Mouse (Mus musculus) liver, embryonic 13.5 days (tissue): Measurements from ENCODE around the gene Trim56. TPM values are rescaled to one million over a fixed set of nuclear protein-coding genes. Genes with fewer than 3 reads are reported as not detected.

Experiments used
- ATAC-seq: fragments of 200-750 bp; cut with Nextera tagmentation; 2 replicates; pipeline ENCODE4 v1.8.0; 2017; ENCODE audit warnings: low read depth, mild to moderate bottlenecking, moderate number of reproducible peaks, moderate library complexity
- DNase-seq: peaks from one replicate; pipeline ENCODE4 v3.0.0; 2022
- H3K27ac ChIP-seq: fragments of 300-500 bp; sonication (generic); 2 replicates; pipeline ENCODE4 v1.5.1; 2015; ENCODE audit warnings: moderate library complexity, mild to moderate bottlenecking, inconsistent platforms
- H3K27me3 ChIP-seq: fragments of 300-500 bp; sonication (generic); 2 replicates; pipeline ENCODE4 v1.6.1; 2015; ENCODE audit warnings: mild to moderate bottlenecking, inconsistent platforms
- H3K36me3 ChIP-seq: fragments of 300-500 bp; sonication (generic); 2 replicates; pipeline ENCODE4 v1.6.1; 2015; ENCODE audit warnings: mild to moderate bottlenecking, inconsistent platforms
- H3K4me1 ChIP-seq: fragments of 300-500 bp; sonication (generic); replicated peaks from 2 replicates; pipeline ENCODE4 v1.6.1; 2015; ENCODE audit warnings: inconsistent platforms
- H3K4me2 ChIP-seq: fragments of 300-500 bp; sonication (generic); 2 replicates; pipeline ENCODE4 v1.6.1; 2015; ENCODE audit warnings: inconsistent platforms, mild to moderate bottlenecking, moderate library complexity
- H3K4me3 ChIP-seq: fragments of 300-500 bp; sonication (generic); replicated peaks from 2 replicates; pipeline ENCODE4 v1.5.1; 2015; ENCODE audit warnings: mild to moderate bottlenecking, inconsistent platforms
- H3K9ac ChIP-seq: fragments of 300-500 bp; sonication (generic); 2 replicates; pipeline ENCODE4 v1.6.1; 2015; ENCODE audit warnings: mild to moderate bottlenecking, inconsistent platforms
- H3K9me3 ChIP-seq: fragments of 300-500 bp; sonication (generic); replicated peaks from 2 replicates; pipeline ENCODE4 v1.6.1; 2016; ENCODE audit warnings: inconsistent platforms
- WGBS: fragments of 180-500 bp; shearing (Covaris S2); methylation state at CpG from one replicate; pipeline ENCODE4 v1.1.7; 2015; ENCODE audit not compliant: insufficient replicate concordance; 5-methylcytosine and 5-hydroxymethylcytosine counted together
- polyA plus RNA-seq: library from polyadenylated mRNA; unstranded; fragments of >200 nt; fragmentation: Nextera tagmentation; extraction: Ambion mirVana; gene quantifications from 2 replicates; pipeline ENCODE4 v1.2.1, GENCODE M21; 2015

The Trim56 gene
- polyA plus RNA-seq, 1 experiment from 2014 or later: 8.4 TPM

GRCm38 (mm10) chr5:137107670-137108069 is 8.3 kb downstream of the Trim56 start:
- 72% methylated on average over 8 of the region's 8 CpGs for whole genome bisulfite sequencing
- DNase-seq (no peak), ATAC-seq (no peak)
- peaks cover 30% of the 10 kb centered on the region for H3K9me3 ChIP-seq
- no peak overlapping the region for H3K27ac ChIP-seq
- no peak overlapping the region for H3K4me3 ChIP-seq
- H3K4me1 ChIP-seq: peaks cover 53% of the 10 kb centered on the region
- H3K4me2 ChIP-seq: no peak overlapping the region
- H3K36me3 ChIP-seq: peaks cover 40% of the 10 kb centered on the region
- H3K9ac ChIP-seq: no peak overlapping the region
- peaks cover 3% of the 10 kb centered on the region; the same call in 1 of the 2 replicates for H3K27me3 ChIP-seq

DNA sequence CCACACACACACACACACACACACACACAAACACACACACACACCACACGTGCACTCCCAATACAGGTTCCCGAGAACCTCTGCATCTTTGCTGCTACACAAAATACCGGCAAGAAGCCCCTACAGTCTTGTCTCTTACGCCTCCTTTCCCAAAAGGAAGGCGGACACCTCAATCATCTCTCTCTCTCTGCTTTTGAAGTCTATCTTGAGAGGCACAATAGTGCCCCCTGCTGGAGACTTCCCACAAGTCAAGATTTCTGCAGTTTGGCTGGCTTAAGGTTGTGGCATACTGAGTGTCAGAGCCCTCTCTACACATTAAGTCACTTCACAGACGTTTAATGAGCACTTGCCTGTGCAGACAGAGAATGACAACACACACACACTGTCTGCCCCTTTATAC is 9.0 kb downstream of the Trim56 start:
- Histone ChIP-seq H3K27ac (peak overlapping the region; percentile 50), H3K36me3 (peaks cover 34% of the 10 kb centered on the region), H3K4me2 (peak overlapping the region; percentile 23; the same call in 1 of the 2 replicates), H3K9me3 (peaks cover 25% of the 10 kb centered on the region), H3K27me3 (peaks cover 3% of the 10 kb centered on the region; the same call in 1 of the 2 replicates), H3K4me1 (peaks cover 60% of the 10 kb centered on the region), H3K9ac (no peak overlapping the region), H3K4me3 (no peak overlapping the region)
- WGBS: 7% methylated on average over 6 of the region's 6 CpGs
- peak; percentile 74 for DNase-seq
- no peak for ATAC-seq

DNA sequence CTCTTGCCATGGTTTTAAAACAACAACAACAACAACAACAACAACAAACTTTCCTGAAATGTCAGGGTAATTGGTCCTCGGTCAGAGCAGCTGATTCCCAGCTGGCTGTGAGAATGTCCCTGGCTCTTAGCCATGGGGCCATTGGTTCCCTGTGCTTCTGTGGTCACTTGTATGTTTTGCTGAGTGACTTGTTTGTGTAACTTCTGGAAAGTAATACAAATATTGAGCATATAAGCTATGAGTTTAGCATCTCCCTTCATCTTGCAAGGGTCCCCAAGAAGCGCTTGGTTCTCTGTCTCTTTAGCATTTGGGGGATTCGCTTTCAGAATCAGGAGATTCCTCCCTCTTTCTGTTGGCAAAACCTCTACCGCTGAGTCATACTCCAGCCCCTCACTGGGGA is 9.6 kb downstream of the Trim56 start:
- peak overlapping the region; percentile 50; the same call in 1 of the 2 replicates for H3K27ac ChIP-seq

DNA sequence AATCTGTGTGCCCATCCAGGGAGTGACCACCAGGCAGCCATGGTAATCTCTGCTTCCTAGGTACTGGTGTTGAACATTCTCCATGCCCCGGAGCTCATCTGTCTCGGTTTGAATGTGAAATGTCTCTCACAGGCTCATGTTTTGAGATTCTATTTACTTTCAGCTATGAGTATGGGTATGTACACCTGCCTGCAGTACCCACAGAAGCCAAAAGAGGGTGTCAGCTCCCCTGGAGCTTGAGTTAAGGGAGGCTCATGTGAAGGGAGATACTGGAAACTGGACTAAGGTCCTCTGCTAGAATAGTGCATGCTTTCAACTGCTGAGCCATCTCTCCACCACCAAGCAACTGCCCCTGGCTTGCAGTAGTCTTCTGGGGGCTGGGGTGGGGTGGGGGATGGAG is 12.0 kb downstream of the Trim56 start:
- Histone ChIP-seq H3K4me1 (peaks cover 90% of the 10 kb centered on the region), H3K9ac (peak overlapping the region; percentile 57), H3K27ac (peak overlapping the region; percentile 99), H3K9me3 (no peaks in the 10 kb centered on the region), H3K4me2 (peak overlapping the region; percentile 69), H3K4me3 (no peak overlapping the region), H3K36me3 (peaks cover 12% of the 10 kb centered on the region; the same call in 1 of the 2 replicates), H3K27me3 (peaks cover 3% of the 10 kb centered on the region; the same call in 1 of the 2 replicates)
- DNase-seq (no peak), ATAC-seq (no peak)
- 82% methylated on average over 2 of the region's 2 CpGs for WGBS

More for the DNA sequence above, 9.6 kb downstream of the Trim56 start:
- no peak for DNase-seq
- Histone ChIP-seq H3K27me3 (peaks cover 3% of the 10 kb centered on the region; the same call in 1 of the 2 replicates), H3K9me3 (peaks cover 19% of the 10 kb centered on the region), H3K4me3 (no peak overlapping the region), H3K36me3 (peaks cover 29% of the 10 kb centered on the region), H3K4me2 (peak overlapping the region; percentile 23; the same call in 1 of the 2 replicates), H3K9ac (0 out of 2 replicates have a peak overlapping the region, but pooled peaks have one; percentile 16), H3K4me1 (peaks cover 66% of the 10 kb centered on the region)
- WGBS: 59% methylated on average over 4 of the region's 4 CpGs
- no peak for ATAC-seq

GRCm38 (mm10) chr5:137102575-137103522 is 13.2 kb downstream of the Trim56 start:
- peak; percentile 92 for ATAC-seq
- peak overlapping the region; percentile 35 for H3K4me3 ChIP-seq
- peak overlapping the region; percentile 72 for H3K9ac ChIP-seq
- peaks cover 3% of the 10 kb centered on the region; the same call in 1 of the 2 replicates for H3K27me3 ChIP-seq
- peak overlapping the region; percentile 99 for H3K27ac ChIP-seq
- 30% methylated on average over 28 of the region's 28 CpGs for WGBS
- H3K4me2 ChIP-seq: peak overlapping the region; percentile 69
- peak; percentile 90 for DNase-seq
- H3K36me3 ChIP-seq: peaks cover 12% of the 10 kb centered on the region; the same call in 1 of the 2 replicates
- H3K9me3 ChIP-seq: no peaks in the 10 kb centered on the region
- H3K4me1 ChIP-seq: peaks cover 99% of the 10 kb centered on the region

GRCm38 (mm10) chr5:137102078-137102477 is 13.9 kb downstream of the Trim56 start:
- Histone ChIP-seq H3K36me3 (peaks cover 12% of the 10 kb centered on the region; the same call in 1 of the 2 replicates), H3K27me3 (no peaks in the 10 kb centered on the region), H3K4me2 (peak overlapping the region; percentile 69), H3K4me3 (no peak overlapping the region), H3K9me3 (no peaks in the 10 kb centered on the region), H3K4me1 (peaks cover 96% of the 10 kb centered on the region), H3K27ac (peak overlapping the region; percentile 99), H3K9ac (peak overlapping the region; percentile 72)
- no peak for ATAC-seq
- DNase-seq: no peak
- 75% methylated on average over 10 of the region's 10 CpGs for WGBS

DNA sequence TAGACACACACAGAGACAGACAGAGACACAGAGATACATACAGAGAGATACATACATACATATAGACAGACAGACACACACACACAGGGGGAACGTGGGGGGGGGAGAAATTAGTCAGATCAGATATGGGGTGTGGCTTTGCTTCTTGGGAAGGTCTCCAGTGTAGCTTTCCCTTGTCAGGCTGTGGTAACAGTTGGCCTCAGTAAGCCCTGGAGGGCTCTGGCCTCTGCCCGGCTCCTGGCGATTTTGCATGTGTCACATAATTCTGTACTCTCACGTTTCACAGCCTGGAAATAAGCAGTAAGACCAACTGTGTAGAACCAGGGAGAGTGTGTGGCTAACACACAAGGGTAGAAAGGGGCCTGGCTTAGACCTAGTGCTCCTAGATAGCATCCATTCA is 15.3 kb downstream of the Trim56 start:
- Histone ChIP-seq H3K4me2 (no peak overlapping the region), H3K36me3 (peaks cover 12% of the 10 kb centered on the region; the same call in 1 of the 2 replicates), H3K4me1 (peaks cover 82% of the 10 kb centered on the region), H3K9me3 (no peaks in the 10 kb centered on the region), H3K4me3 (no peak overlapping the region), H3K27me3 (no peaks in the 10 kb centered on the region), H3K9ac (peak overlapping the region; percentile 34; the same call in 1 of the 2 replicates), H3K27ac (peak overlapping the region; percentile 99)
- ATAC-seq: no peak
- no peak for DNase-seq
- 46% methylated on average over 4 of the region's 4 CpGs for WGBS

- Histone ChIP-seq H3K27me3 (no peaks in the 10 kb centered on the region), H3K4me1 (peaks cover 67% of the 10 kb centered on the region), H3K27ac (peak overlapping the region; percentile 99), H3K4me3 (no peak overlapping the region), H3K9ac (peak overlapping the region; percentile 60; the same call in 1 of the 2 replicates), H3K4me2 (peak overlapping the region; percentile 47), H3K9me3 (no peaks in the 10 kb centered on the region), H3K36me3 (no peaks in the 10 kb centered on the region)
- WGBS: 24% methylated on average over 11 of the region's 11 CpGs
- peak; percentile 39 for ATAC-seq
- peak; percentile 43 for DNase-seq
These were observed 17.6 kb downstream of the Trim56 start for GRCm38 (mm10) chr5:137098418-137098817.

GRCm38 (mm10) chr5:137096037-137096436 is 20.0 kb downstream of the Trim56 start:
- peaks cover 52% of the 10 kb centered on the region for H3K4me1 ChIP-seq
- H3K4me2 ChIP-seq: no peak overlapping the region
- H3K9me3 ChIP-seq: no peaks in the 10 kb centered on the region
- 54% methylated on average over 1 of the region's 1 CpGs for WGBS
- H3K27me3 ChIP-seq: no peaks in the 10 kb centered on the region
- H3K9ac ChIP-seq: no peak overlapping the region
- H3K27ac ChIP-seq: 0 out of 2 replicates have a peak overlapping the region, but pooled peaks have one; percentile 51
- no peak overlapping the region for H3K4me3 ChIP-seq
- H3K36me3 ChIP-seq: no peaks in the 10 kb centered on the region
- DNase-seq (no peak), ATAC-seq (no peak)

DNA sequence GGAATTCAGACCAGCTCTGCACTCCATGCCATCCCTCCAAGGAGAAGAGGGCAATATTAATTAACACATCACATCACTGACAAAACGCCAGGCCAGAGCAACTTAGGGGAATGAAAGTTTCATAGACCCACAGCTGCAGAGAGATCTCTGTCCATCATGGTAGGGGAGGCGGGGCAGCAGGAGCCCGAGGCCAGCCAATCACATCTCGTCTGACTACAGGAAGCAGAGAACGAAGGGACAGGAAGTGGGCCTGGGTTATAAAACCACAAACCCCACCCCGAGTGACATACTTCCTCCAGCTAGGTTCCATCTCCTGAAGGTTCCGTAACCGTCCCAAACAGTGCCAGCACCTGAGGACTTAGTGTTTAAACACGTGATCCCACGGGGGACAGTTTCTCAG is 20.9 kb downstream of the Trim56 start:
- 50% methylated on average over 10 of the region's 10 CpGs for WGBS
- ATAC-seq (no peak), DNase-seq (no peak)
- H3K27ac ChIP-seq: peak overlapping the region; percentile 2; the same call in 1 of the 2 replicates
- no peak overlapping the region for H3K4me3 ChIP-seq
- H3K4me1 ChIP-seq: peaks cover 43% of the 10 kb centered on the region
- H3K36me3 ChIP-seq: no peaks in the 10 kb centered on the region
- H3K27me3 ChIP-seq: no peaks in the 10 kb centered on the region
- no peak overlapping the region for H3K9ac ChIP-seq
- no peak overlapping the region for H3K4me2 ChIP-seq
- no peaks in the 10 kb centered on the region for H3K9me3 ChIP-seq

GRCm38 (mm10) chr5:137093720-137094119 is 22.3 kb downstream of the Trim56 start:
- 67% methylated on average over 9 of the region's 9 CpGs for WGBS
- H3K36me3 ChIP-seq: no peaks in the 10 kb centered on the region
- no peak for ATAC-seq
- no peaks in the 10 kb centered on the region for H3K9me3 ChIP-seq
- no peak overlapping the region for H3K9ac ChIP-seq
- H3K27ac ChIP-seq: no peak overlapping the region
- DNase-seq: no peak
- no peaks in the 10 kb centered on the region for H3K27me3 ChIP-seq
- no peak overlapping the region for H3K4me2 ChIP-seq
- peaks cover 31% of the 10 kb centered on the region for H3K4me1 ChIP-seq
- H3K4me3 ChIP-seq: no peak overlapping the region
